Mouse (Mus musculus): ENCODE measurements around the gene Lmx1a. TPM values are rescaled to one million over a fixed set of nuclear protein-coding genes. Genes with fewer than 3 reads are reported as not detected.

The Lmx1a gene
- polyA plus RNA-seq, 1 experiment from 2014 or later, result 15.0 TPM

- WGBS, result 3% methylated on average over 13 of the region's 13 CpGs
- peaks cover 94% of the 10 kb centered on the region for H3K27me3 ChIP-seq (ENCODE audit: low read depth, poor library complexity, severe bottlenecking)
- peak overlapping the region; percentile 18 for H3K27ac ChIP-seq (replicated peaks)
- peak overlapping the region; percentile 30 for H3K4me3 ChIP-seq
- H3K36me3 ChIP-seq, result no peaks in the 10 kb centered on the region
- peak; percentile 66 for DNase-seq (ENCODE audit: low spot score)
- peaks cover 48% of the 10 kb centered on the region for H3K4me1 ChIP-seq
- no peaks in the 10 kb centered on the region for H3K9me3 ChIP-seq (replicated peaks)
These were observed 72.8 kb downstream of the Lmx1a start for GRCm38 (mm10) chr1:167761785-167762223.

GRCm38 (mm10) chr1:167766619-167767018, 77.6 kb downstream of the Lmx1a start:
- H3K27me3 ChIP-seq (ENCODE audit: low read depth, poor library complexity, severe bottlenecking), result peaks cover 70% of the 10 kb centered on the region
- DNase-seq (ENCODE audit: low spot score), result no peak
- no peaks in the 10 kb centered on the region for H3K36me3 ChIP-seq
- peaks cover 21% of the 10 kb centered on the region for H3K4me1 ChIP-seq
- no peak overlapping the region for H3K27ac ChIP-seq (replicated peaks)
- no peak overlapping the region for H3K4me3 ChIP-seq
- H3K9me3 ChIP-seq (replicated peaks), result no peaks in the 10 kb centered on the region
- WGBS, result 94% methylated on average over 4 of the region's 4 CpGs

- peaks cover 46% of the 10 kb centered on the region for H3K27me3 ChIP-seq (ENCODE audit: low read depth, poor library complexity, severe bottlenecking)
- H3K9me3 ChIP-seq (replicated peaks), result no peaks in the 10 kb centered on the region
- no peaks in the 10 kb centered on the region for H3K36me3 ChIP-seq
- H3K4me1 ChIP-seq, result peaks cover 6% of the 10 kb centered on the region
- no peak overlapping the region for H3K4me3 ChIP-seq
- WGBS, result 80% methylated on average over 7 of the region's 7 CpGs
- no peak for DNase-seq (ENCODE audit: low spot score)
- H3K27ac ChIP-seq (replicated peaks), result no peak overlapping the region
These were observed 81.4 kb downstream of the Lmx1a start for GRCm38 (mm10) chr1:167770457-167770856.

- Histone ChIP-seq H3K27me3 (ENCODE audit: low read depth, poor library complexity, severe bottlenecking) (peaks cover 8% of the 10 kb centered on the region), H3K27ac (replicated peaks) (no peak overlapping the region), H3K36me3 (no peaks in the 10 kb centered on the region), H3K4me1 (peaks cover 6% of the 10 kb centered on the region), H3K9me3 (replicated peaks) (no peaks in the 10 kb centered on the region), H3K4me3 (no peak overlapping the region)
- WGBS, result 87% methylated on average over 4 of the region's 5 CpGs
- no peak for DNase-seq (ENCODE audit: low spot score)
These were observed 90.9 kb downstream of the Lmx1a start for GRCm38 (mm10) chr1:167779766-167780488.

GRCm38 (mm10) chr1:167781787-167782484, 92.9 kb downstream of the Lmx1a start:
- H3K9me3 ChIP-seq (replicated peaks), result no peaks in the 10 kb centered on the region
- peak; percentile 71 for DNase-seq (ENCODE audit: low spot score)
- H3K4me3 ChIP-seq, result no peak overlapping the region
- H3K27ac ChIP-seq (replicated peaks), result 0 out of 2 replicates have a peak overlapping the region, but pooled peaks have one; percentile 1
- 40% methylated on average over 10 of the region's 10 CpGs for WGBS
- H3K36me3 ChIP-seq, result no peaks in the 10 kb centered on the region
- peaks cover 10% of the 10 kb centered on the region for H3K27me3 ChIP-seq (ENCODE audit: low read depth, poor library complexity, severe bottlenecking)
- H3K4me1 ChIP-seq, result peaks cover 6% of the 10 kb centered on the region

- peaks cover 6% of the 10 kb centered on the region for H3K4me1 ChIP-seq
- WGBS, result 83% methylated on average over 2 of the region's 2 CpGs
- no peaks in the 10 kb centered on the region for H3K36me3 ChIP-seq
- H3K9me3 ChIP-seq (replicated peaks), result no peaks in the 10 kb centered on the region
- H3K27me3 ChIP-seq (ENCODE audit: low read depth, poor library complexity, severe bottlenecking), result peaks cover 12% of the 10 kb centered on the region
- H3K27ac ChIP-seq (replicated peaks), result no peak overlapping the region
- H3K4me3 ChIP-seq, result no peak overlapping the region
- DNase-seq (ENCODE audit: low spot score), result no peak
These were observed 95.0 kb downstream of the Lmx1a start for GRCm38 (mm10) chr1:167784067-167784466.

GRCm38 (mm10) chr1:167788684-167789413, 99.8 kb downstream of the Lmx1a start:
- Histone ChIP-seq H3K4me1 (peaks cover 13% of the 10 kb centered on the region), H3K27me3 (ENCODE audit: low read depth, poor library complexity, severe bottlenecking) (0 out of 2 replicates have a peak, but pooled peaks cover 5% of the 10 kb centered on the region), H3K9me3 (replicated peaks) (no peaks in the 10 kb centered on the region), H3K4me3 (no peak overlapping the region), H3K27ac (replicated peaks) (peak overlapping the region; percentile 19; the same call in 1 of the 2 replicates), H3K36me3 (no peaks in the 10 kb centered on the region)
- DNase-seq (ENCODE audit: low spot score), result no peak
- WGBS, result 67% methylated on average over 12 of the region's 12 CpGs

GRCm38 (mm10) chr1:167789448-167789847, 100.4 kb downstream of the Lmx1a start:
- no peaks in the 10 kb centered on the region for H3K9me3 ChIP-seq (replicated peaks)

GRCm38 (mm10) chr1:167790688-167791087, 101.7 kb downstream of the Lmx1a start:
- 0 out of 2 replicates have a peak, but pooled peaks cover 5% of the 10 kb centered on the region for H3K27me3 ChIP-seq (ENCODE audit: low read depth, poor library complexity, severe bottlenecking)
- H3K4me3 ChIP-seq, result no peak overlapping the region
- no peak for DNase-seq (ENCODE audit: low spot score)
- H3K4me1 ChIP-seq, result peaks cover 13% of the 10 kb centered on the region
- H3K27ac ChIP-seq (replicated peaks), result no peak overlapping the region
- H3K36me3 ChIP-seq, result no peaks in the 10 kb centered on the region
- 85% methylated on average over 3 of the region's 3 CpGs for WGBS
- no peaks in the 10 kb centered on the region for H3K9me3 ChIP-seq (replicated peaks)

More at GRCm38 (mm10) chr1:167789448-167789847, 100.4 kb downstream of the Lmx1a start:
- 78% methylated on average over 8 of the region's 8 CpGs for whole genome bisulfite sequencing
- H3K27me3 ChIP-seq (ENCODE audit: low read depth, poor library complexity, severe bottlenecking), result 0 out of 2 replicates have a peak, but pooled peaks cover 5% of the 10 kb centered on the region
- peaks cover 13% of the 10 kb centered on the region for H3K4me1 ChIP-seq
- H3K36me3 ChIP-seq, result no peaks in the 10 kb centered on the region
- no peak overlapping the region for H3K4me3 ChIP-seq
- no peak overlapping the region; the same call in 1 of the 2 replicates for H3K27ac ChIP-seq (replicated peaks)
- DNase-seq (ENCODE audit: low spot score), result no peak

GRCm38 (mm10) chr1:167791221-167791620, 102.2 kb downstream of the Lmx1a start:
- no peak for DNase-seq (ENCODE audit: low spot score)
- Histone ChIP-seq H3K4me1 (peaks cover 13% of the 10 kb centered on the region), H3K36me3 (no peaks in the 10 kb centered on the region), H3K27ac (replicated peaks) (no peak overlapping the region), H3K27me3 (ENCODE audit: low read depth, poor library complexity, severe bottlenecking) (0 out of 2 replicates have a peak, but pooled peaks cover 5% of the 10 kb centered on the region), H3K4me3 (no peak overlapping the region), H3K9me3 (replicated peaks) (no peaks in the 10 kb centered on the region)
- 83% methylated on average over 11 of the region's 11 CpGs for WGBS

- no peak for DNase-seq (ENCODE audit: low spot score)
- peak overlapping the region; percentile 89 for H3K27ac ChIP-seq (replicated peaks)
- H3K4me1 ChIP-seq, result peaks cover 64% of the 10 kb centered on the region
- H3K27me3 ChIP-seq (ENCODE audit: low read depth, poor library complexity, severe bottlenecking), result peaks cover 71% of the 10 kb centered on the region
- H3K9me3 ChIP-seq (replicated peaks), result no peaks in the 10 kb centered on the region
- WGBS, result 32% methylated on average over 4 of the region's 4 CpGs
- H3K4me3 ChIP-seq, result peak overlapping the region; percentile 62; the same call in 1 of the 2 replicates
- H3K36me3 ChIP-seq, result no peaks in the 10 kb centered on the region
These were observed 112.9 kb downstream of the Lmx1a start for GRCm38 (mm10) chr1:167801923-167802322.

GRCm38 (mm10) chr1:167802510-167803271, 113.7 kb downstream of the Lmx1a start:
- DNase-seq (ENCODE audit: low spot score), result peak; percentile 75
- under 1% methylated on average over 59 of the region's 59 CpGs for WGBS
- Histone ChIP-seq H3K9me3 (replicated peaks) (no peaks in the 10 kb centered on the region), H3K4me1 (peaks cover 72% of the 10 kb centered on the region), H3K36me3 (no peaks in the 10 kb centered on the region), H3K27me3 (ENCODE audit: low read depth, poor library complexity, severe bottlenecking) (peaks cover 77% of the 10 kb centered on the region), H3K4me3 (peak overlapping the region; percentile 62), H3K27ac (replicated peaks) (peak overlapping the region; percentile 89)

Measured in midbrain, embryonic 10.5 days (tissue).